Mouse (Mus musculus) midbrain, embryonic 10.5 days (tissue): ENCODE results near the gene Tspan2. TPM values are rescaled to one million over a fixed set of nuclear protein-coding genes. Genes with fewer than 3 reads are reported as not detected.

ENCODE experiments used
- DNase-seq: peaks from one replicate; pipeline ENCODE4 v3.0.0-alpha.2; 2017; ENCODE audit warnings: low spot score
- H3K27ac ChIP-seq: fragments of 300-500 bp; sonication (generic); replicated peaks from 2 replicates; pipeline ENCODE4 v1.5.1; 2016; ENCODE audit warnings: mild to moderate bottlenecking
- H3K27me3 ChIP-seq: fragments of 300-500 bp; sonication (generic); 2 replicates; pipeline ENCODE4 v1.6.1; 2016; ENCODE audit warnings: low read depth, mild to moderate bottlenecking; ENCODE audit not compliant: poor library complexity, severe bottlenecking
- H3K36me3 ChIP-seq: fragments of 300-500 bp; sonication (generic); 2 replicates; pipeline ENCODE4 v1.6.1; 2016; ENCODE audit warnings: mild to moderate bottlenecking, moderate library complexity
- H3K4me1 ChIP-seq: fragments of 300-500 bp; sonication (generic); 2 replicates; pipeline ENCODE4 v1.6.1; 2016
- H3K4me3 ChIP-seq: fragments of 300-500 bp; sonication (generic); 2 replicates; pipeline ENCODE4 v1.5.1; 2016; ENCODE audit warnings: mild to moderate bottlenecking, moderate library complexity
- H3K9me3 ChIP-seq: fragments of 300-500 bp; sonication (generic); replicated peaks from 2 replicates; pipeline ENCODE4 v1.6.1; 2016; ENCODE audit warnings: mild to moderate bottlenecking
- WGBS: fragments of 180-500 bp; shearing (Covaris S2); methylation state at CpG from one replicate; pipeline ENCODE4 v1.1.7; 2016; 5-methylcytosine and 5-hydroxymethylcytosine counted together
- polyA plus RNA-seq: library from polyadenylated mRNA; unstranded; fragments of >200 nt; fragmentation: Nextera tagmentation; extraction: Ambion mirVana; gene quantifications from 2 replicates; pipeline ENCODE4 v1.2.1, GENCODE M21; 2016

Gene Tspan2
- polyA plus RNA-seq, 1 experiment from 2014 or later, result 10.5 TPM

DNA sequence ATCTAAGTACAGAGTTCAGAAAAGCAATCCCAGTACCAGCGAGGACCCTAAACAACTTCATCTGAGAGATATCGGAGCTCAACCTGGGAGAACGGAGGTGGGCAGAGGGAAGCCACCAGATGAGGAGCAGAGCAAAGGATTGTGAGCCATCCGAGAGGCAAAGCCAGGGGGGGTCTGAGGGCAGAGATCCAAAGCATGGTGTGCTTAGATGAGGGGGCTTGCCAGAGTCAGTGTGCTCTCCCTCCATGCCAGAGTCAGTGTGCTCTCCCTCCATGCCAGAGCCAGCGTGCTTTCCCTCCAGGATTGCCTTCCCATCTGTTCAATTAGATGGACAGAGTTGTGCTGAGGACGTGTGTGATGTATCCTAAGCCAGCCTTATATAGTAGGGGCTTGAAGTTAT, 2.8 kb downstream of the Tspan2 start:
- DNase-seq, result no peak
- H3K4me1 ChIP-seq, result peaks cover 29% of the 10 kb centered on the region
- WGBS, result 86% methylated on average over 6 of the region's 6 CpGs
- H3K9me3 ChIP-seq, result no peaks in the 10 kb centered on the region
- no peak overlapping the region for H3K27ac ChIP-seq
- no peak overlapping the region for H3K4me3 ChIP-seq
- no peaks in the 10 kb centered on the region for H3K36me3 ChIP-seq
- H3K27me3 ChIP-seq, result peaks cover 43% of the 10 kb centered on the region

DNA sequence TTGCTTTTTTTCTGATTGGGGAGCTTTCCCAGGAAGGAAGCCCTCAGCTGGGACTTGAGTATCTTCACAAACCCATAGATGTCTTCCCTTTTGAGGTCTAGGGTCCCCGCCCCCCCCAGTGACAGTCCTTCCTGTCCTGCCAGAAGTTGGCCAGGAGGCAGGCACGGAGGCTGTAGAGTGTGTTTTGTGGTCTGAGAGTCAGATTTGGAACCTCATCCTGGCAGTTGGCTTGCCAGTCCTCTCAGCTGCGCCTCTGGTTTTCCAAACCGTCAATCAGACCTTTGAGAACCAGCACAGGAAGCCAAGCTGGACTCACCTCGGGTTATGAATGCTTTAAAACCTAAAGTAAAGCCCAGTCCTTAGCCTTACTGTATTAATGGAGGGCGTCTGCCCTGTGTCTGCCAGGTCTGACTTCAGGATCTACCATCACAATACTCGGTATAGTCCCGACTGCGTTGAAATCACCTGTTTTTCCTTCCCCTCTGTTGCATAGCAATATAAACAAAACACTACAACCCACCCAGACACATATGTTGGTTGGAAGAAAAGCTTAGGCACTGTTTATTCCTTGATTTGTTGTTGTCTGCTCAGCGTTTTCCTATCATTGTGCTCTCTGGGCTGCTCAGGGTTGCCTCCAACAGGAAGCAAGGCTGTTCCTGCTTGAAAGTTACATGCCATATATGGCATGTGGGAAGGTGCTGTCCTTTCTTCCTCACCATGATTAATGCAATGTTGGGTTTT, 4.0 kb downstream of the Tspan2 start:
- H3K4me3 ChIP-seq, result no peak overlapping the region
- DNase-seq, result no peak
- no peaks in the 10 kb centered on the region for H3K36me3 ChIP-seq
- peaks cover 32% of the 10 kb centered on the region for H3K27me3 ChIP-seq
- H3K4me1 ChIP-seq, result peaks cover 41% of the 10 kb centered on the region
- no peaks in the 10 kb centered on the region for H3K9me3 ChIP-seq
- H3K27ac ChIP-seq, result no peak overlapping the region
- 82% methylated on average over 10 of the region's 10 CpGs for WGBS

GRCm38 (mm10) chr3:102738926-102739325, 4.6 kb downstream of the Tspan2 start:
- no peak for DNase-seq
- Histone ChIP-seq H3K27ac (no peak overlapping the region), H3K27me3 (peaks cover 26% of the 10 kb centered on the region), H3K4me3 (no peak overlapping the region), H3K9me3 (no peaks in the 10 kb centered on the region), H3K4me1 (peaks cover 47% of the 10 kb centered on the region), H3K36me3 (no peaks in the 10 kb centered on the region)
- 82% methylated on average over 6 of the region's 6 CpGs for WGBS

DNA sequence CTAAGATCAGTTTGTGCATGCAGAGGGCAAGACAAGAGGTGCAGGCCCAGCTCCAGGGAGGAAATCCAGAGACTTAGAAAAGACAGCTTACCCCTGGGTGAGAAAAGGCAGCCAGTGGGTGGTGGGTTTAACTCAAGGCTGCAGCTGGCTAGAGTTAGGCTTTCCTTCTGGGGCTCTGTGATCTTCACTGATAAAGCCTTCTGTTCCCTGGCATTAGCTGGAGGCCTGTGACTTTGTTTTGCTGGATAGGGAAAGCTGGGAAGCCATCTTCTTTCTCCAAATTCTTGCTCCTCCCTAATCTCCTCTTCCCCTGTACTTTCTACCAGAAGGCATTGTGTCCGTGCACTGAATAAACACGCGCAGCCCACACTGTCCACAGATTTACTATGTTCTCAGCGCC, 8.4 kb downstream of the Tspan2 start:
- Histone ChIP-seq H3K36me3 (no peaks in the 10 kb centered on the region), H3K4me1 (peaks cover 39% of the 10 kb centered on the region), H3K4me3 (no peak overlapping the region), H3K9me3 (no peaks in the 10 kb centered on the region), H3K27ac (peak overlapping the region; percentile 76), H3K27me3 (no peaks in the 10 kb centered on the region)
- DNase-seq, result peak; percentile 27
- WGBS, result 29% methylated on average over 4 of the region's 4 CpGs

DNA sequence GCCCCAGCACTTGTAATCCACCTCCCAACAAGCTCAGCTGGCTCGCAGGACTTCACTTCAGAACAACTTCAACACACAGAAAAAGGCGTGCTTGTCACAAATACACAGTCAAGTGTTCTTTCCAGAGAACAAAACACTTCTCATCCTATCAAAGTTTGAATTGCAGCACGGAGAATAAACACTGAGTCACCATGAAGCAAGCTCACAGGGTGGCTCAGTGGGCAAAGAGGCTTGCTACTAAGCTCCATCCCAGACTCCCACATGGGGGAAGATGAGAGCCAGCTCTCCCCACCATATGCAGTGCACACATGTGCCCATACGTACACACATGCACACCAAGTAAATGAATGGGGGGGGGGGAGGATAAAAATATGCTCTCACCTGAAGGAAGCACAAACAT, 8.9 kb downstream of the Tspan2 start:
- H3K4me1 ChIP-seq, result peaks cover 41% of the 10 kb centered on the region
- H3K9me3 ChIP-seq, result no peaks in the 10 kb centered on the region
- no peak overlapping the region for H3K4me3 ChIP-seq
- no peaks in the 10 kb centered on the region for H3K36me3 ChIP-seq
- no peaks in the 10 kb centered on the region for H3K27me3 ChIP-seq
- 21% methylated on average over 4 of the region's 4 CpGs for WGBS
- no peak for DNase-seq
- H3K27ac ChIP-seq, result peak overlapping the region; percentile 76

DNA sequence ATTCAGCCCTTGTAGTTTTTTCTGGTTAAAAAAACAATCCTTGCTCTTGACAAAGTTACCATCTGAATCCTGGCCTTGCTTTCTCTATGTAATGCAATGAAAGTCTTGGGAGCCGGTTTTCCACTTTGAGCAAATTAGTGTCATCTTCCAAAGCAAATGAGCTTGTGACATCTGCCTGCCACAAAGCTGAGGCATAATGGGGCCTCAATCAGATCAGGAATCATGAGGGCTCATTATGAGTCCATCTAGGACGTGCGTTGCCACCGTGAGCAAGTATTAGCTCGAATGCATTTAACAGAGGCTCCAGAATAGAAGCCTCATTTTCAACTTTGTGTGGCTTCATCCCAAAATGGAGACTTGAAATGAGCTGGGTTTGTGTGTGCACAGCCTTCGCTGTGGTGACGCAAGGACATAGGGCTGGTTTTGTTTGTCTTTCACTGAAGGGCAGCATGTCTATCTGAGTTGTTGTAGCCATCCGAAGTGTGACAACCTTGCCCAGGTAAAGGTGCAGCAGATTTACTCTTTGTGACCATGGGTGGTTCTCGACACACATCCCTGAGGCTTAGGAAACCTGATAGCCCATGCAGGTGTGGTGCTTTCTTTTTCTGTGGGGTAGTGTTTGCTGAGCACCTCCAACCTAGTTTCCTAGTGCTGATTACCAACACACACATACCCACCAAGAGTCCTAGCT, 9.6 kb downstream of the Tspan2 start:
- no peak overlapping the region for H3K4me3 ChIP-seq
- 81% methylated on average over 9 of the region's 9 CpGs for WGBS
- DNase-seq, result no peak
- no peaks in the 10 kb centered on the region for H3K27me3 ChIP-seq
- peaks cover 41% of the 10 kb centered on the region for H3K4me1 ChIP-seq
- H3K27ac ChIP-seq, result peak overlapping the region; percentile 76; the same call in 1 of the 2 replicates
- H3K9me3 ChIP-seq, result no peaks in the 10 kb centered on the region
- no peaks in the 10 kb centered on the region for H3K36me3 ChIP-seq

GRCm38 (mm10) chr3:102744657-102745056, 10.3 kb downstream of the Tspan2 start:
- WGBS, result 54% methylated on average over 5 of the region's 5 CpGs

GRCm38 (mm10) chr3:102746174-102746573, 11.8 kb downstream of the Tspan2 start:
- Histone ChIP-seq H3K4me1 (peaks cover 41% of the 10 kb centered on the region), H3K4me3 (no peak overlapping the region), H3K36me3 (peaks cover 13% of the 10 kb centered on the region; the same call in 1 of the 2 replicates), H3K27me3 (no peaks in the 10 kb centered on the region), H3K27ac (no peak overlapping the region), H3K9me3 (no peaks in the 10 kb centered on the region)
- 84% methylated on average over 4 of the region's 4 CpGs for WGBS
- no peak for DNase-seq

More at GRCm38 (mm10) chr3:102744657-102745056, 10.3 kb downstream of the Tspan2 start:
- H3K27ac ChIP-seq, result peak overlapping the region; percentile 49; the same call in 1 of the 2 replicates
- H3K4me3 ChIP-seq, result no peak overlapping the region
- H3K9me3 ChIP-seq, result no peaks in the 10 kb centered on the region
- H3K27me3 ChIP-seq, result no peaks in the 10 kb centered on the region
- H3K4me1 ChIP-seq, result peaks cover 41% of the 10 kb centered on the region
- peaks cover 3% of the 10 kb centered on the region; the same call in 1 of the 2 replicates for H3K36me3 ChIP-seq
- DNase-seq, result no peak

GRCm38 (mm10) chr3:102748038-102748437, 13.7 kb downstream of the Tspan2 start:
- no peak overlapping the region for H3K4me3 ChIP-seq
- DNase-seq, result no peak
- H3K27ac ChIP-seq, result no peak overlapping the region
- peaks cover 30% of the 10 kb centered on the region for H3K4me1 ChIP-seq
- no peaks in the 10 kb centered on the region for H3K27me3 ChIP-seq
- no peaks in the 10 kb centered on the region for H3K9me3 ChIP-seq
- H3K36me3 ChIP-seq, result peaks cover 22% of the 10 kb centered on the region
- WGBS, result 77% methylated on average over 3 of the region's 3 CpGs

GRCm38 (mm10) chr3:102748686-102749085, 14.4 kb downstream of the Tspan2 start:
- DNase-seq, result no peak
- H3K36me3 ChIP-seq, result peaks cover 26% of the 10 kb centered on the region
- H3K27ac ChIP-seq, result no peak overlapping the region
- H3K9me3 ChIP-seq, result no peaks in the 10 kb centered on the region
- 86% methylated on average over 5 of the region's 5 CpGs for WGBS
- H3K4me1 ChIP-seq, result peaks cover 24% of the 10 kb centered on the region
- H3K27me3 ChIP-seq, result no peaks in the 10 kb centered on the region
- no peak overlapping the region for H3K4me3 ChIP-seq

DNA sequence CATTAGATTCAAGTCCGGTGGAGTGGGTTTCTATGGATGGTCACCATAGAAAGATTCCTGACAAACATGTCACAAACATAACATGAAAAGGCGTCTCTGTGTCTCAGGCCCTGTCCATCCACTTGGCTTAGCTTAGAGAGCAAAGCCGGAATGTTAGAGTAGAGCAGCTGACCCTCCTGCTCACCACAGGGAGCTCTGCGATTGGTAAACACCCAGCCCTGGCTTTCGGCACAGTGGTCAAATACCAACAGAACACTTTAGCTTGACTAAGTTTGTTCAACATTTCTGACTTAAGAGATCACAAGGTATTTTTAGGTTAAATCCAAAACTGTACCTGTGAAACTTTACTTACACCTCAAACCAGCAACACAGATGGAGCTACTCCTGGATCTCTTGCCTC, 16.8 kb downstream of the Tspan2 start:
- 79% methylated on average over 5 of the region's 5 CpGs for WGBS
- Histone ChIP-seq H3K4me3 (no peak overlapping the region), H3K27me3 (no peaks in the 10 kb centered on the region), H3K4me1 (peaks cover 6% of the 10 kb centered on the region), H3K9me3 (no peaks in the 10 kb centered on the region), H3K36me3 (peaks cover 26% of the 10 kb centered on the region), H3K27ac (no peak overlapping the region)
- no peak for DNase-seq

DNA sequence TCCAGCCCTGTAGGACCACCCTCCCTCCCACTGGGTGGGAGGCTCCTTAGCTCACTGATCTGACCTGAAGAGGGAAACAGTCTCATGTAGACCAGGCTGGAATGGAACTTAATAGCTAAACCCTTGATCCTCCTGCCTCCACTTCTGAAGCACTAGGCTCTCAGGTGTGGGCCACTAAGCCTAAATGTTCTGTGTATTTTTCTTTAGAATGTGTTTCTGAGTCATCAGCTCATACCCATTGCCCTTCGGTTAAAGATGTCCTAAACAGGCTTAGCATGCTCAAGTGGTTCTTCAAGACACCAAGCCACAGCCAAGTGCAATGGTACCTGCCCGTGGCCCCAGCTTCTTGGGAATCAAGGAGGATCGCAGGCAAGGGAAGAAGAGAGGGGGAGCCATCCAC, 17.2 kb downstream of the Tspan2 start:
- 96% methylated on average over 3 of the region's 3 CpGs for WGBS

DNA sequence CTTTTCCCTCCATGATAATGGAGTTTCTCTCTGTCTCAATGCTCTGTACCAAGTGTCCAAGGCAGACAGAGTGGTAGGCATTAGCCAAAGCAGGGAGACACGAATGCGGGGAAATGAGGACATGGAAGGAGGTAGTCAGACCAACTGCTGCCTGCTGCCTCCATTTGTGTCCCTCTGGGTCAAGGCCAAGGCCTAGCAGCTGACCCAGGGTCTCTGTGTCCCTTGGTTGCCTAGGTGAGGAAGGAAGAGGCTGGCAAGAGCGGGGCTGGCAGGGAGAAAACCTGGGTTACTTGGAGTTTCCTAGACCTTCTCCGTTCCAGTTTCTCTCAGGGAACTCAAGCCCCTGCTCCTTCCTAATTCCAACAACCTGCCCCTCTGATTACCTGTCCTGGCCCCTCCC, 17.7 kb downstream of the Tspan2 start:
- 89% methylated on average over 4 of the region's 4 CpGs for WGBS

More for the DNA sequence above, 17.2 kb downstream of the Tspan2 start:
- H3K9me3 ChIP-seq, result no peaks in the 10 kb centered on the region
- no peak overlapping the region for H3K27ac ChIP-seq
- DNase-seq, result no peak
- no peak overlapping the region for H3K4me3 ChIP-seq
- peaks cover 26% of the 10 kb centered on the region for H3K36me3 ChIP-seq
- peaks cover 5% of the 10 kb centered on the region for H3K4me1 ChIP-seq
- H3K27me3 ChIP-seq, result no peaks in the 10 kb centered on the region

More for the DNA sequence above, 17.7 kb downstream of the Tspan2 start:
- DNase-seq, result no peak
- H3K9me3 ChIP-seq, result no peaks in the 10 kb centered on the region
- H3K27me3 ChIP-seq, result no peaks in the 10 kb centered on the region
- no peak overlapping the region for H3K4me3 ChIP-seq
- H3K4me1 ChIP-seq, result peaks cover 5% of the 10 kb centered on the region
- peaks cover 26% of the 10 kb centered on the region for H3K36me3 ChIP-seq
- no peak overlapping the region for H3K27ac ChIP-seq
